10 mouse cellular contexts compared by ENCODE assay signal in the genomic region with DNA sequence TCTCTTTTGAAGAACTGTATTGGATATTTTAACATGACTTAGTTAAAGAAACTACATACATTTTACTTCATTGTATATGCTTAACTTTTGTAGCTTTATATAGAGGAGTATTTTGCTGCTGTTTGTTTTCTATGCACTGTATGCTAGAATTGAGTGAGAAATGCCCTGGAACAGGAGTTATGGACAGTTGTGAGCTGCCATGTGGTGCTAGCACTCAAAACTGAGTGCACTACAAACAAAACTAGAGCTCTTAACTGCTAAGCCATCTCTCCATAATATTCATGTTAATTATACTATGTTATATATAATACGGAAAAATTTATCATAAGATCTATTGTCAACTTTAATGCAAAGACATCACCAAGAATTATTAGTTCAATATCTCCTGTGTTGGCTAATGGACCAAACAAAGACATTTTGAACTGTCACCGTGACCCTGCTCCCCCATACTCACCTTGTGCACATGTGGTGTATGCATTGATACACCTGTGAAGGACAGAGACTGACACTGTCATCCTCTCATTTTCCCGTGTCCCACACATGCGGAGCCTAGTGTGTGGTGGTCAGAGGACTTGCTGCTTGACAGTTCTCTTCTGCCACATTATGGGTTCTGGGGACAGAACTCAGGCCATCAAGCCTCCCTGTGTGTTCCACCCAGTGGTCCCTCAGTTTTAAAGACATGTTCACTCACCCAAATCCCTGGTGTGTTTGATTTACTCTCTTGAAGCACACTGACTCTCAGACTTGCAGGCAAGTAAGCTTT.
A peak's percentile ranks its signal among the peaks of the same experiment; 100 is the strongest.
DNase-seq lines count a peak whose midpoint lies in the region; ATAC-seq and TF ChIP-seq lines count a peak whose summit lies in the region.
"Had no signal": no experiment of that assay in that cellular context is flagged by ENCODE, and none has a peak within 500 bp of the region (broad histone marks: within the 10 kb centered on the region; RNA-seq: fewer than 3 reads in every experiment).

No protein-coding gene starts in this region.

- H3K36me3 ChIP-seq in forebrain, embryonic 14.5 days (ENCODE audit: control insufficient read depth, insufficient read depth, low read length): no peaks in the 10 kb centered on the region
- no peaks in the 10 kb centered on the region for H3K36me3 ChIP-seq in forebrain, embryonic 10.5 days (replicated peaks)
- H3K36me3 ChIP-seq in lung, postnatal 0 days (ENCODE audit: insufficient read depth, low read length): no peaks in the 10 kb centered on the region
- H3K36me3 ChIP-seq in limb, embryonic 12.5 days: no peaks in the 10 kb centered on the region
- no peaks in the 10 kb centered on the region for H3K36me3 ChIP-seq in stomach, embryonic 14.5 days (ENCODE audit: control insufficient read depth, insufficient read depth, low read length)

- TF ChIP-seq CTCF in lung, postnatal 0 days (IDR thresholded peaks at IDR 0.05): no peak

- H3K4me1 ChIP-seq in forebrain, embryonic 14.5 days (ENCODE audit: control insufficient read depth, insufficient read depth, low read length): no peaks in the 10 kb centered on the region
- H3K4me1 ChIP-seq in forebrain, embryonic 10.5 days: no peaks in the 10 kb centered on the region
- H3K4me1 ChIP-seq in lung, postnatal 0 days (ENCODE audit: insufficient read depth, low read depth, low read length): no peaks in the 10 kb centered on the region
- no peaks in the 10 kb centered on the region for H3K4me1 ChIP-seq in limb, embryonic 12.5 days (replicated peaks)
- no peaks in the 10 kb centered on the region for H3K4me1 ChIP-seq in stomach, embryonic 14.5 days (ENCODE audit: control insufficient read depth, insufficient read depth, low read length)

- no peak overlapping the region for H3K4me2 ChIP-seq in forebrain, embryonic 14.5 days (ENCODE audit: low read length)
- H3K4me2 ChIP-seq in lung, postnatal 0 days (replicated peaks; ENCODE audit: low read depth, low read length): no peak overlapping the region
- no peak overlapping the region for H3K4me2 ChIP-seq in limb, embryonic 12.5 days
- no peak overlapping the region for H3K4me2 ChIP-seq in stomach, embryonic 14.5 days (replicated peaks; ENCODE audit: low read depth, low read length)

- 0 out of 2 replicates have a peak, but pooled peaks have one; percentile 18 for ATAC-seq in forebrain, embryonic 14.5 days
- peak; percentile 8; the same call in 1 of the 2 replicates for ATAC-seq in lung, postnatal 0 days
- ATAC-seq in limb, embryonic 12.5 days (ENCODE audit: insufficient number of reproducible peaks, insufficient read depth, low FRiP score, low TSS enrichment, low read depth): peak; percentile 71
- peak; percentile 69 for ATAC-seq in stomach, embryonic 14.5 days (ENCODE audit: insufficient number of reproducible peaks, insufficient read depth, low FRiP score, low read depth)

- no peak for DNase-seq in forebrain, embryonic 14.5 days (ENCODE audit: low spot score)
- DNase-seq in forebrain, embryonic 10.5 days (ENCODE audit: extremely low spot score, low spot score): no peak
- DNase-seq in lung, postnatal 0 days (ENCODE audit: low spot score): peak; percentile 5
- DNase-seq in lung, postnatal 36 days: no peak
- DNase-seq in left cerebral cortex, postnatal 36 days (ENCODE audit: low spot score in 2 of 2): no peak
- no peak for DNase-seq in testis, postnatal 14 days (ENCODE audit: low spot score)
- DNase-seq: kidney, postnatal 4 days had no signal

- H3K27me3 ChIP-seq in forebrain, embryonic 14.5 days (replicated peaks; ENCODE audit: control insufficient read depth, insufficient read depth, low read length): no peaks in the 10 kb centered on the region
- no peaks in the 10 kb centered on the region for H3K27me3 ChIP-seq in forebrain, embryonic 10.5 days (ENCODE audit: poor library complexity, severe bottlenecking)
- H3K27me3 ChIP-seq in lung, postnatal 0 days (replicated peaks; ENCODE audit: insufficient read depth, low read length): no peaks in the 10 kb centered on the region
- no peaks in the 10 kb centered on the region for H3K27me3 ChIP-seq in limb, embryonic 12.5 days
- no peaks in the 10 kb centered on the region for H3K27me3 ChIP-seq in stomach, embryonic 14.5 days (ENCODE audit: control insufficient read depth, insufficient read depth, low read length)

- no peak overlapping the region for H3K9ac ChIP-seq in forebrain, embryonic 14.5 days (ENCODE audit: low read length)
- no peak overlapping the region for H3K9ac ChIP-seq in lung, postnatal 0 days (replicated peaks; ENCODE audit: low read depth)
- H3K9ac ChIP-seq in limb, embryonic 12.5 days (replicated peaks): no peak overlapping the region
- H3K9ac ChIP-seq in stomach, embryonic 14.5 days (replicated peaks; ENCODE audit: low read depth, low read length): no peak overlapping the region

- H3K9me3 ChIP-seq in forebrain, embryonic 14.5 days (replicated peaks; ENCODE audit: control insufficient read depth, low read length): no peaks in the 10 kb centered on the region
- no peaks in the 10 kb centered on the region for H3K9me3 ChIP-seq in forebrain, embryonic 10.5 days
- H3K9me3 ChIP-seq in lung, postnatal 0 days (ENCODE audit: low read length): no peaks in the 10 kb centered on the region
- H3K9me3 ChIP-seq in limb, embryonic 12.5 days: no peaks in the 10 kb centered on the region
- no peaks in the 10 kb centered on the region for H3K9me3 ChIP-seq in stomach, embryonic 14.5 days (ENCODE audit: control insufficient read depth, low read depth, low read length)

- WGBS in forebrain, embryonic 14.5 days: 93% methylated on average over 4 of the region's 4 CpGs
- 90% methylated on average over 4 of the region's 4 CpGs for WGBS in forebrain, embryonic 10.5 days
- WGBS in lung, postnatal 0 days: 89% methylated on average over 4 of the region's 4 CpGs
- 87% methylated on average over 4 of the region's 4 CpGs for WGBS in limb, embryonic 12.5 days
- 87% methylated on average over 4 of the region's 4 CpGs for WGBS in stomach, embryonic 14.5 days

- no peak overlapping the region for H3K27ac ChIP-seq in forebrain, embryonic 14.5 days (ENCODE audit: low read depth, low read length)
- no peak overlapping the region for H3K27ac ChIP-seq in forebrain, embryonic 10.5 days
- H3K27ac ChIP-seq in lung, postnatal 0 days (ENCODE audit: low read length): no peak overlapping the region
- no peak overlapping the region for H3K27ac ChIP-seq in limb, embryonic 12.5 days
- H3K27ac ChIP-seq in stomach, embryonic 14.5 days (ENCODE audit: low read length): no peak overlapping the region
- H3K27ac ChIP-seq: macrophage had no signal

- TF ChIP-seq EP300 in lung, postnatal 0 days (IDR thresholded peaks at IDR 0.05): no peak

- no peak overlapping the region for H3K4me3 ChIP-seq in forebrain, embryonic 14.5 days (ENCODE audit: low read depth, low read length)
- H3K4me3 ChIP-seq in forebrain, embryonic 10.5 days: no peak overlapping the region
- H3K4me3 ChIP-seq in lung, postnatal 0 days (ENCODE audit: low read depth, low read length): no peak overlapping the region
- no peak overlapping the region for H3K4me3 ChIP-seq in limb, embryonic 12.5 days (replicated peaks)
- no peak overlapping the region for H3K4me3 ChIP-seq in stomach, embryonic 14.5 days (ENCODE audit: low read depth, low read length)

- intact Hi-C loops in left cerebral cortex, postnatal 36 days (cut with DNase I): loop anchor here (5.0 kb wide), 1 partner anchor 671 kb away; no protein-coding TSS in a partner anchor

Comparison
In these comparisons a context has a peak if more than half of its experiments do, and no peak if none do; other contexts are left out.
1. ATAC-seq: peak in every context shown above with its lines; median percentile 71 in limb, embryonic 12.5 days; 69 in stomach, embryonic 14.5 days; 18 in forebrain, embryonic 14.5 days; 8 in lung, postnatal 0 days.